Mouse (Mus musculus): ENCODE measurements around the gene Fkbp5.
"Not testable (repeated sequence)": the region's sequence is repeated elsewhere in the genome, so short reads cannot be mapped to it uniquely, and the experiment has no call there.

Gene Fkbp5

GRCm38 (mm10) chr17:28388534-28388933 is 128.8 kb downstream of the Fkbp5 start:
- in situ Hi-C loops (cut with MboI; ENCODE audit: low sequenced_read_pairs) = loop anchor here (10.0 kb wide), 1 partner anchor 146 kb away; the partner anchor contains the start of gene Armc12

- in situ Hi-C loops (cut with MboI; ENCODE audit: low sequenced_read_pairs) = loop anchor here (10.0 kb wide), 1 partner anchor 148 kb away; the partner anchor contains the start of gene Armc12
Measured at GRCm38 (mm10) chr17:28386150-28386905, 131.0 kb downstream of the Fkbp5 start.

- in situ Hi-C loops (cut with MboI; ENCODE audit: low sequenced_read_pairs) = loop anchor here (10.0 kb wide), 1 partner anchor 151 kb away; the partner anchor contains the start of gene Armc12
Measured at GRCm38 (mm10) chr17:28384298-28384697, 133.0 kb downstream of the Fkbp5 start.

- in situ Hi-C loops (cut with MboI; ENCODE audit: low sequenced_read_pairs) = loop anchor here (10.0 kb wide), 1 partner anchor 155 kb away; the partner anchor contains the start of gene Armc12
Measured at GRCm38 (mm10) chr17:28380255-28380654, 137.1 kb downstream of the Fkbp5 start.

DNA sequence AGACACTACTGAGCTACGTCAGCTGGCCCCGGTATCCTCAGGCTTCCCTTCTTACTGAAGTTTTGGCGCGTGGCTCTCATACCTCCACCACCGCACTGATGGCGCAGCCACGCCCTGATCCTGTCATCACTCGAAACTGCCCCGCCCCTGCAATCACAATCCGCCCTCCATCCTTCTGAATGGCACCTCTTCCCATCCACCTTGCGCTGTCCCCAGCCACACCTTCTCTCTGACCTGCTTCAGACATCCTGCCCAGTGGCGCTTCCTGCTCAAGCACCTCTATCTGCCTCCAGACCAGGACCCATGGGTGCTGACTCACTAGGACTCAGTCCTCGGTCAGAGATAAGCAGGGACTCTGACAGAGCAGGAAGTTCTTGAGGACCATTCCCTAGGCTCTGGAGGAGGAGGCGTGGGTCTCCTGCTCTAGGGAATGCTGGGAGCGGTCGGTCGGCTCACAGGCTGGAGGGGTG is 141.7 kb downstream of the Fkbp5 start:
- in situ Hi-C loops (cut with MboI; ENCODE audit: low sequenced_read_pairs) = no loop called here

- in situ Hi-C loops (cut with MboI; ENCODE audit: low sequenced_read_pairs) = no loop called here
Measured at GRCm38 (mm10) chr17:28374494-28374893, 142.8 kb downstream of the Fkbp5 start.

GRCm38 (mm10) chr17:28373821-28374220 is 143.5 kb downstream of the Fkbp5 start:
- in situ Hi-C loops (cut with MboI; ENCODE audit: low sequenced_read_pairs) = no loop called here

DNA sequence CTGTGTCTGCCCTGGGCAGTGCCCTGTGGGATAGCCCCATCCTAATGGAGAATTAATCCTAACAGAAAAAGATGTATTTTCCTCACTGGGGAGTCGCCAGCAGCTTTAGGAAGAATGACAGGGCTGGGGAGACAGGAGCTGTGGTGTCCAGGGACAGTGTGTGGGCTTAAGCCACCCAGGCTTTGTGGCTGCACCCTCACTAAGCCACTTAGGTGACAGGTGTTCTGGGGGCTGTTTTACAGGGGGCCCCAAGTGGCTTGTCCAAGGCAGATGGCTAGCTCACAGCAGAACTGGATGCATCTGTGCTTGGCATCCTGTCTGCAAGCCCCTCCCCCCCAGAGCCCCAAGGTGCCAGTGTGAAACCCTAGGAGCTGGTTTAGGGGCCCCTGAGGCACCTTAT is 145.4 kb downstream of the Fkbp5 start:
- in situ Hi-C loops (cut with MboI; ENCODE audit: low sequenced_read_pairs) = no loop called here

GRCm38 (mm10) chr17:28371286-28371685 is 146.0 kb downstream of the Fkbp5 start:
- in situ Hi-C loops (cut with MboI; ENCODE audit: low sequenced_read_pairs) = no loop called here

- in situ Hi-C loops (cut with MboI; ENCODE audit: low sequenced_read_pairs) = no loop called here
Measured at GRCm38 (mm10) chr17:28369056-28369455, 148.3 kb downstream of the Fkbp5 start.

GRCm38 (mm10) chr17:28368449-28368848 is 148.9 kb downstream of the Fkbp5 start:
- in situ Hi-C loops (cut with MboI; ENCODE audit: low sequenced_read_pairs) = no loop called here

DNA sequence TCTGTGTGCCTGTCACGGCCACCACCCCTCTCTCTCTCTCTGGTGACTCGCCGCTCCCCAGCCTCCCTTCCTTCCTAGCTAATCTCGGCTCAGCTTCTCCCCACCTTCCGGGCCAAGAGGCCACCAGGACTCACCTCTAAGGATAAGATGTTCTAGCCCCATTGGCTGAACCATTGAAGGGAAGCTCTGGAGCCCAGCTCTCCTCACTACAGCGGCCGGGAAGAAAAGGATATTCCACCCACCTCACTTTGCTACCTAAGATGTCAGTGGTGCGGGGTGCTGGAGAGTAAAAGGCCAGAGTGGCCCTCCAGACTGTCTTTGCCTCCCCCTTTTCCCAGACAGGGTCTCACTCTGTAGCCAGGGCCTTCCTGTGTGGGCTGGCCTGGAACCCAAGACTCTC is 152.2 kb downstream of the Fkbp5 start, which contains the start of gene Tulp1:
Gene Tulp1 (minus strand): TSS at position 101 of the 400 bp plus-strand sequence.
- in situ Hi-C loops (cut with MboI; ENCODE audit: low sequenced_read_pairs) = no loop called here

DNA sequence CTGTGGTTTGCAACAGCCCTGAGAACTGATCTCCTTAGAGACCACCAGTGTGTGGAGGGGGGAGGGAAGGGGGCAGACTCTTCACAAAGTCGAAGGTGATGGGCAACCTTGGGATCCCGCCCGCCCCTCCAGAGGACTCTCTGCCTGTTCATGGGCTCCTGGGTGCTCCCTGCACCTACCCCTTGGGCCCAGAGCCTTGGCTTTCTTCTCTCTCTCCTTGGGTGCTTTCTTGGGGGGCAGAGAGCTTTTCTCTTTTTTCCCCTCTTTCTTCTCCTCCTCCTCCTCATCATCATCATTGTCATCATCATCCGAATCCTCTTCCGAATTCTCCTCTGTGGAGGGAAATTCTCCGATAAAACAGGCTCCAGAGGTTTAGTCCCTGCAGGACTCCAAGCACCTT is 153.8 kb downstream of the Fkbp5 start:
- in situ Hi-C loops (cut with MboI; ENCODE audit: low sequenced_read_pairs) = no loop called here

DNA sequence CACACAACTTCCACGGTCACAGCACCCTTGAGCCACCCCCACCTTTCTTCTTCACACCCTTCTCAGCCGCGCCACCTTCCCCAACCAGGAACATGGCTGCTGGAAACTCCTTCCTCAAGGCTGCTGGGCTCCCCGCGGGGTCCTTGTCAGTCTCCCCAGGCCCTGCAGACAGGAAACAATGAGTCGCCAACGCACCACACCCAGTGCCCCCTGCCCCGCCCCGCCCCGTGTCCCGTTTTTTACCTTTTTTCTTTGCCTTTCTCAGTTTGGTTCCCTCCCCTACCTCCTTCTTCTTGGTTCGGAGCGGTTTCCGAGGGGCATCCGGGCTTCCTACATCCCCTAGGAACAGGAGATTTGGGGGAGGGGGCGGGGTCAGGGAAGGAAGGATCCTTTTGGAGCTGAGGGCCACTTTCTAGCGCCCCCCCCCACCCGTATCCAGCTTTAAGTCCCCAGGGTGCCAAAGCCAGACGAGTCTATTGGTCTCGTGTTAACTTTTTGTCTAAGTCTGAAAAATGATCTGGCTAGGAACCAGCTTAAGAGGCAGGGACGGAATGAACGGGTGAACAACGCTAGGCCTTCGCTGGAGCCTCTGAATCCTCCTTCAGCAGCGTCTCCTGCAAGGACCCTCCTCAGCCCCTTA is 154.6 kb downstream of the Fkbp5 start:
- in situ Hi-C loops (cut with MboI; ENCODE audit: low sequenced_read_pairs) = no loop called here

- in situ Hi-C loops (cut with MboI; ENCODE audit: low sequenced_read_pairs) = no loop called here
Measured at GRCm38 (mm10) chr17:28361921-28362652, 155.2 kb downstream of the Fkbp5 start.

GRCm38 (mm10) chr17:28360531-28361277 is 156.6 kb downstream of the Fkbp5 start:
- in situ Hi-C loops (cut with MboI; ENCODE audit: low sequenced_read_pairs) = no loop called here

- in situ Hi-C loops (cut with MboI; ENCODE audit: low sequenced_read_pairs) = not testable (repeated sequence)
Measured at GRCm38 (mm10) chr17:28358576-28359261, 158.6 kb downstream of the Fkbp5 start.

- in situ Hi-C loops (cut with MboI; ENCODE audit: low sequenced_read_pairs) = no loop called here
Measured at GRCm38 (mm10) chr17:28355871-28356270, 161.5 kb downstream of the Fkbp5 start.

GRCm38 (mm10) chr17:28352018-28352417 is 165.3 kb downstream of the Fkbp5 start:
- in situ Hi-C loops (cut with MboI; ENCODE audit: low sequenced_read_pairs) = no loop called here

GRCm38 (mm10) chr17:28351353-28351890 is 165.9 kb downstream of the Fkbp5 start:
- in situ Hi-C loops (cut with MboI; ENCODE audit: low sequenced_read_pairs) = no loop called here
